Mouse (Mus musculus): ENCODE measurements at regions not wholly inside any gene's neighbourhood (a gene's known extent, or its start where the extent isn't known, plus 50 kb on each side); places are given as distances from the start of the nearest gene placed in this dataset.
"Not testable (repeated sequence)": the region's sequence is repeated elsewhere in the genome, so short reads cannot be mapped to it uniquely, and the experiment has no call there.

GRCm38 (mm10) chr14:17004714-17005113 lies 185.8 kb upstream of the Rarb start:
- H3K4me1 ChIP-seq (ENCODE audit: insufficient read depth): no peaks in the 10 kb centered on the region
- 77% methylated on average over 1 of the region's 1 CpGs for WGBS (ENCODE audit: insufficient replicate concordance)
- no peak overlapping the region for H3K27ac ChIP-seq (ENCODE audit: low read depth)
- H3K36me3 ChIP-seq (replicated peaks; ENCODE audit: insufficient read depth, low read length): no peaks in the 10 kb centered on the region
- TF ChIP-seq CTCF (IDR thresholded peaks at IDR 0.05; ENCODE audit: low read depth): no peak
- TF ChIP-seq EP300 (IDR thresholded peaks at IDR 0.05; ENCODE audit: low read depth): no peak
- H3K9ac ChIP-seq (replicated peaks): no peak overlapping the region
- H3K4me3 ChIP-seq (ENCODE audit: low read depth, low read length): no peak overlapping the region
- no peak overlapping the region for H3K4me2 ChIP-seq (ENCODE audit: low read depth, low read length)
- no peaks in the 10 kb centered on the region for H3K9me3 ChIP-seq (ENCODE audit: low read length)
- DNase-seq: no peak
- no peaks in the 10 kb centered on the region for H3K27me3 ChIP-seq (ENCODE audit: insufficient read depth, low read length)
- ATAC-seq: no peak

DNA sequence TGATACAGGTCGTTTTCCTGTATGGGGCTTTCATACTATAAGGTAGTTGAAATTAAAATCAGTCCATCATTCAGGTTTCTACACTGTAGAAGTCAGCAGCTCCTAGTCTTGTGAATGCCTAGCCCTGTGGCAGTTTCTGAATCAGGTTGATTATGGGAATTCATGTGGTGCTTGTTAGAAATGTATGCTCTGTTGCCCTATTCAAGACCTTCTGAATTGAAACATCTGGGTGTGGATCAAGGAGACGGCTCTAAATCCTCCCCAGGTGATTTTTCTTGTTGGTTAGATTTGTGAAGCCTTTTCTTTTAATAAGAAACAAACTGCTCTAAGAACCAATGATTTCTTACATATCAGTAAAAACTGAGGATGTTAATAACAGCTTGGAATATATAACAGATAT lies 177.8 kb upstream of the Rarb start:
- Histone ChIP-seq H3K4me2 (ENCODE audit: low read depth, low read length) (no peak overlapping the region), H3K36me3 (replicated peaks; ENCODE audit: insufficient read depth, low read length) (no peaks in the 10 kb centered on the region), H3K4me1 (ENCODE audit: insufficient read depth) (no peaks in the 10 kb centered on the region), H3K27me3 (ENCODE audit: insufficient read depth, low read length) (no peaks in the 10 kb centered on the region), H3K9me3 (ENCODE audit: low read length) (no peaks in the 10 kb centered on the region), H3K27ac (ENCODE audit: low read depth) (no peak overlapping the region), H3K9ac (replicated peaks) (no peak overlapping the region), H3K4me3 (ENCODE audit: low read depth, low read length) (no peak overlapping the region)
- TF ChIP-seq EP300 (IDR thresholded peaks at IDR 0.05; ENCODE audit: low read depth): no peak
- no peak for TF ChIP-seq CTCF (IDR thresholded peaks at IDR 0.05; ENCODE audit: low read depth)
- ATAC-seq (no peak), DNase-seq (no peak)
- 71% methylated on average over 2 of the region's 2 CpGs for WGBS (ENCODE audit: insufficient replicate concordance)

- WGBS (ENCODE audit: insufficient replicate concordance): 82% methylated on average over 2 of the region's 2 CpGs
- H3K4me2 ChIP-seq (ENCODE audit: low read depth, low read length); H3K9ac ChIP-seq (replicated peaks): not testable (repeated sequence)
These were observed 152.0 kb upstream of the Rarb start for GRCm38 (mm10) chr14:16970911-16971310.

DNA sequence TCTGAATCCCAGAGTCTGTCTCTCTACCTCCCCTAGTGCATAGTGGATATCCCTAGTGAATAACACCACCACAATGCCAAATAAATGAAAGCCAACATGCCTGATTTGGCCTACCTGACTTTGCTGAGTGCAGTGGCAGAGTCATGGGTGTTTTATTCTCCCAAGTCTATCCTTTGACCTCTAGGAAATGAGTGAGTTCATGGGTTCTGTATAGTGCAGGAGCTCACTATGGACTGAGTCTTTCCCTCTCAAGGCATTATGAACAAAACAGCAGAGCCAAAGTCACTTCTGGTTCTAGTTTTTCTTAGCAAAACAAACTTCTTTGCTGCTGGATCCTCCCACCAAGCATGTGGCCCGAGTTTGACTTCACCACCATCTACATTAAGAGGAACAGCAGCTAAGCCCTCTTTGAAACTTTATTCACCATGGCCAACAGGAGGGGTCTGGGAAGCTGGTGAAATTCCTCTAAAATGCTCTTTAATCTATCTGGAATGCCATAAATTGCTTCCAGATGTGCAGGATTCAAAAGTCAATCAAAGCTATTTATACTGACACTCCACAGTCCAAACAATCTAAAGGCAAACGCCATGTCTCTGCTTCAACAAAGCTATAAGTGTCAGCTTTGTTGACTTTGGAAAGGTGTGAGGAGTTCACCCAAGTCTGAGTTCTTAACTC lies 145.9 kb upstream of the Rarb start:
- Histone ChIP-seq H3K27me3 (ENCODE audit: insufficient read depth, low read length) (no peaks in the 10 kb centered on the region), H3K9ac (replicated peaks) (no peak overlapping the region), H3K4me3 (ENCODE audit: low read depth, low read length) (no peak overlapping the region), H3K4me1 (ENCODE audit: insufficient read depth) (no peaks in the 10 kb centered on the region), H3K27ac (ENCODE audit: low read depth) (no peak overlapping the region), H3K4me2 (ENCODE audit: low read depth, low read length) (no peak overlapping the region), H3K36me3 (replicated peaks; ENCODE audit: insufficient read depth, low read length) (no peaks in the 10 kb centered on the region), H3K9me3 (ENCODE audit: low read length) (no peaks in the 10 kb centered on the region)
- no peak for ATAC-seq
- 46% methylated on average over 2 of the region's 2 CpGs for WGBS (ENCODE audit: insufficient replicate concordance)
- no peak for DNase-seq
- TF ChIP-seq CTCF (IDR thresholded peaks at IDR 0.05; ENCODE audit: low read depth) (no peak), EP300 (IDR thresholded peaks at IDR 0.05; ENCODE audit: low read depth) (no peak)

More at GRCm38 (mm10) chr14:16970911-16971310, 152.0 kb upstream of the Rarb start:
- H3K27me3 ChIP-seq (ENCODE audit: insufficient read depth, low read length); H3K9me3 ChIP-seq (ENCODE audit: low read length); H3K36me3 ChIP-seq (replicated peaks; ENCODE audit: insufficient read depth, low read length); H3K4me1 ChIP-seq (ENCODE audit: insufficient read depth); DNase-seq; H3K4me3 ChIP-seq (ENCODE audit: low read depth, low read length); H3K27ac ChIP-seq (ENCODE audit: low read depth); ATAC-seq: not testable (repeated sequence)

DNA sequence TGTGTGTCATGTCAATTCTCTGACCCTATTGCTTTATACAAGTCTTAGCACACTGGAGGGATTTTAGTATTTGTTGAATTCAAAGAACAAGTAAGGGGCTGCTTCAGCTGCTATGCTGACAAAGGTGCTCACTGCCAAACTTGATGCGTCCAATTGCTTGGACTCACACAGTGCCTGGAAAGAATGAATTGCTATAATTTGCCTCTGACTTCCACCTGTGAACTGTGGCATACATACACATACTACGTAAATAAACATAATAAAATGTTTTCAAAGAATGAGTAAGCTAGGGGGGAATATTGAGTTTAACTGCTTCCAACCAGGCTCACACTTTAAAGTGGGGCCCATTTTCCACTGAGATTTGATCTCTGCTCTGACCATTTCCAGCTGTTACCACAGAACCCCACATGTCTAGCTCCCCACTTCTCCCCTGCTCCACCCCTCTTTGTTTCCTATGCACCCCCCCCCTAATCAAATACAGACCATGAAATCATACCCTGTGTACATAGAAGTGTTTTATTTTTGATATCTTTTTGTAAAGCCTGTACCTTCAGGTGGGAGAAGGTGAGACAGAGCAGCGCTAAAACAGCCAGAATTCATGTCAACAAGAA lies 143.4 kb upstream of the Rarb start:
- no peaks in the 10 kb centered on the region for H3K4me1 ChIP-seq (ENCODE audit: insufficient read depth)
- no peak overlapping the region for H3K27ac ChIP-seq (ENCODE audit: low read depth)
- DNase-seq (no peak), ATAC-seq (no peak)
- H3K9ac ChIP-seq (replicated peaks): no peak overlapping the region
- H3K36me3 ChIP-seq (replicated peaks; ENCODE audit: insufficient read depth, low read length): no peaks in the 10 kb centered on the region
- no peaks in the 10 kb centered on the region for H3K27me3 ChIP-seq (ENCODE audit: insufficient read depth, low read length)
- no peak overlapping the region for H3K4me2 ChIP-seq (ENCODE audit: low read depth, low read length)
- H3K9me3 ChIP-seq (ENCODE audit: low read length): no peaks in the 10 kb centered on the region
- WGBS (ENCODE audit: insufficient replicate concordance): 79% methylated on average over 3 of the region's 3 CpGs
- no peak for TF ChIP-seq CTCF (IDR thresholded peaks at IDR 0.05; ENCODE audit: low read depth)
- TF ChIP-seq EP300 (IDR thresholded peaks at IDR 0.05; ENCODE audit: low read depth): no peak
- H3K4me3 ChIP-seq (ENCODE audit: low read depth, low read length): no peak overlapping the region

DNA sequence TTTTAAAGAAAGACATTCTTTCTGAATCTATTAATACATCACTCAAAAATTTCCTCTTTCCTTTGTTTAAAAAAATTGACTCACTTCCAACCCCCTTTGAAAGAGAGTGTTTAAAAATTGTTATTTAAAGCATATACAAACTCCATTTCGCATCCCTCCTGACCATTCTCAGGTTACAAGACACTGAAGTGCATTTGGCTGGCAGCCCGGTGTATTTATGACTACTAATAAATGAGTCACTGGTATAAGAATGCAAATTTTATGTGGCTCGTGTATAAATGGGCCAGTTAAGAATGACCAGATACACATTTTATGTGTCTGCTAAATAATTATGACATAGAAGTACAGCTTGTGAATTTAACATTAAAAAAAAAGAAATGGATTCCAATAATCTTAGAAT lies 138.8 kb upstream of the Rarb start:
- DNase-seq (no peak), ATAC-seq (no peak)
- Histone ChIP-seq H3K4me3 (ENCODE audit: low read depth, low read length) (no peak overlapping the region), H3K4me2 (ENCODE audit: low read depth, low read length) (no peak overlapping the region), H3K27me3 (ENCODE audit: insufficient read depth, low read length) (no peaks in the 10 kb centered on the region), H3K9me3 (ENCODE audit: low read length) (no peaks in the 10 kb centered on the region), H3K9ac (replicated peaks) (no peak overlapping the region), H3K4me1 (ENCODE audit: insufficient read depth) (no peaks in the 10 kb centered on the region), H3K27ac (ENCODE audit: low read depth) (no peak overlapping the region), H3K36me3 (replicated peaks; ENCODE audit: insufficient read depth, low read length) (no peaks in the 10 kb centered on the region)
- WGBS (ENCODE audit: insufficient replicate concordance): 70% methylated on average over 3 of the region's 3 CpGs
- TF ChIP-seq CTCF (IDR thresholded peaks at IDR 0.05; ENCODE audit: low read depth) (no peak), EP300 (IDR thresholded peaks at IDR 0.05; ENCODE audit: low read depth) (no peak)
